Comparison of ENCODE assay signal across 9 mouse cellular contexts in the genomic region with DNA sequence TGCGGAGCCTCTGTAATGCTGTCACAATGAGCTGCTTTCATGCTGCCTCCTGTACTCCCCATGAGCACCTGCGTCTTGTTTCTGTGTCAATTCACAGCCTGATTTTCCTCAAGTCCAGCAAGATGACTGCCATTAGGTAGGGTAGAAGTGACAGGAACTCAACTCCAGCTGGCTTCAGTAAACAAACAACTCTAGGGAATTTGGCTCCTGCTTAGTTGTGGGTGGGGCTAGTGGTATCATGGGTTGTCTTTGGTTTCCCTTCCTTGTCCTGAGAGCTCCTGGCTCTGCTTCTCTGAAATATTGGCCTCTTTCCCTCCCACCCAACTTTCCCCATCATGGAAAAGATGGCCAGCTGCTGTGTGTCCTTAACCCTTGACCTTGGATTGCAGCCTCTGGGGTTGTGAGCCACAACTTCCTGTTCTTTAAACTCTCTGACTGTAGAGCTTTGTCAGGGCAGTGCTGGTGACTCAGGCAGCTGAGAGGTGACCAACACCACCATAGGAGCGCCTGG. TPM values are rescaled to one million over a fixed set of nuclear protein-coding genes. Genes with fewer than 3 reads are reported as not detected.
DNase-seq lines count a peak whose midpoint lies in the region; ATAC-seq lines count a peak whose summit lies in the region.
"Had no signal": no experiment of that assay in that cellular context is flagged by ENCODE, and none has a peak within 500 bp of the region (broad histone marks: within the 10 kb centered on the region; RNA-seq: fewer than 3 reads in every experiment).

No protein-coding gene starts in this region.

- no peak overlapping the region for H3K4me3 ChIP-seq in limb, embryonic 15.5 days
- H3K4me3 ChIP-seq in limb, embryonic 10.5 days, result no peak overlapping the region
- no peak overlapping the region for H3K4me3 ChIP-seq in kidney, embryonic 14.5 days (ENCODE audit: low read length)
- H3K4me3 ChIP-seq: limb, embryonic 13.5 days had no signal

- H3K4me2 ChIP-seq in limb, embryonic 15.5 days, result no peak overlapping the region
- no peak overlapping the region for H3K4me2 ChIP-seq in kidney, embryonic 14.5 days (replicated peaks; ENCODE audit: low read depth, low read length)
- H3K4me2 ChIP-seq: limb, embryonic 13.5 days had no signal

- 0 out of 2 replicates have a peak overlapping the region, but pooled peaks have one; percentile 1 for H3K27ac ChIP-seq in limb, embryonic 15.5 days
- H3K27ac ChIP-seq in limb, embryonic 10.5 days, result no peak overlapping the region
- no peak overlapping the region; the same call in 1 of the 2 replicates for H3K27ac ChIP-seq in kidney, embryonic 14.5 days (ENCODE audit: low read depth, low read length)
- H3K27ac ChIP-seq: limb, embryonic 13.5 days had no signal

- no peaks in the 10 kb centered on the region for H3K27me3 ChIP-seq in limb, embryonic 15.5 days
- H3K27me3 ChIP-seq in limb, embryonic 10.5 days (ENCODE audit: low read depth, poor library complexity, severe bottlenecking), result no peaks in the 10 kb centered on the region
- H3K27me3 ChIP-seq in kidney, embryonic 14.5 days (ENCODE audit: control insufficient read depth, insufficient read depth, low read length), result no peaks in the 10 kb centered on the region
- H3K27me3 ChIP-seq: limb, embryonic 13.5 days had no signal

- 70% methylated on average over 3 of the region's 3 CpGs for WGBS in limb, embryonic 15.5 days
- 61% methylated on average over 3 of the region's 3 CpGs for WGBS in limb, embryonic 10.5 days
- WGBS in kidney, embryonic 14.5 days, result 56% methylated on average over 3 of the region's 3 CpGs

- H3K9me3 ChIP-seq in limb, embryonic 15.5 days, result no peaks in the 10 kb centered on the region
- no peaks in the 10 kb centered on the region for H3K9me3 ChIP-seq in limb, embryonic 10.5 days (replicated peaks)
- no peaks in the 10 kb centered on the region for H3K9me3 ChIP-seq in kidney, embryonic 14.5 days (ENCODE audit: control insufficient read depth, low read length)
- H3K9me3 ChIP-seq: limb, embryonic 13.5 days had no signal

- no peak for ATAC-seq in limb, embryonic 15.5 days (ENCODE audit: insufficient number of reproducible peaks, low FRiP score, low TSS enrichment, low read depth)
- peak; percentile 69 for ATAC-seq in kidney, embryonic 14.5 days (ENCODE audit: low FRiP score, low TSS enrichment)
- ATAC-seq in megakaryocyte, adult 5-6 weeks (ENCODE audit: poor library complexity, severe bottlenecking), result peak; percentile 88
- no peak for ATAC-seq in erythroid progenitor cell, adult 5-6 weeks (replicated peaks; ENCODE audit: low FRiP score, poor library complexity, severe bottlenecking)

- H3K36me3 ChIP-seq in limb, embryonic 15.5 days, result no peaks in the 10 kb centered on the region
- no peaks in the 10 kb centered on the region for H3K36me3 ChIP-seq in limb, embryonic 10.5 days
- H3K36me3 ChIP-seq in kidney, embryonic 14.5 days (ENCODE audit: control insufficient read depth, insufficient read depth, low read length), result no peaks in the 10 kb centered on the region
- H3K36me3 ChIP-seq: limb, embryonic 13.5 days had no signal

- H3K4me1 ChIP-seq in limb, embryonic 15.5 days, result no peaks in the 10 kb centered on the region
- H3K4me1 ChIP-seq in limb, embryonic 10.5 days, result peaks cover 21% of the 10 kb centered on the region
- 0 out of 2 replicates have a peak, but pooled peaks cover 6% of the 10 kb centered on the region for H3K4me1 ChIP-seq in kidney, embryonic 14.5 days (ENCODE audit: control insufficient read depth, insufficient read depth, low read length)

- H3K9ac ChIP-seq in limb, embryonic 15.5 days, result no peak overlapping the region
- H3K9ac ChIP-seq in kidney, embryonic 14.5 days (ENCODE audit: low read depth, low read length), result no peak overlapping the region
- H3K9ac ChIP-seq: limb, embryonic 13.5 days had no signal

- no peak for DNase-seq in limb, embryonic 10.5 days (ENCODE audit: low spot score)
- DNase-seq in cerebellum, adult 11-12 months, result peak; percentile 82
- DNase-seq in heart, adult 9 months (ENCODE audit: low spot score in 2 of 2), result peak; percentile 92 to 93
- no peak for DNase-seq in thymus, postnatal 25 days

RNA-seq across cellular contexts. Expression of gene Grk5, which starts 56.3 kb away (rescaled TPM):
- 1.6 and 2.5 TPM in 2 replicates for polyA plus RNA-seq in limb, embryonic 15.5 days (2015; fragmentation: Nextera tagmentation; extraction: Ambion mirVana)
- polyA plus RNA-seq in limb, embryonic 10.5 days (2016; fragmentation: Nextera tagmentation; extraction: Ambion mirVana), result 1.4 and 1.6 TPM in 2 replicates
- polyA plus RNA-seq in kidney, embryonic 14.5 days (2014; fragmentation: Nextera tagmentation; extraction: Ambion mirVana), result 2.5 and 3.2 TPM in 2 replicates
- total RNA-seq in megakaryocyte, adult 5-6 weeks (2015), result 25.9 and 27.6 TPM in 2 replicates
- 27.7 and 30.7 TPM in 2 replicates for total RNA-seq in megakaryocyte, adult 5-6 weeks (2017)
- total RNA-seq in erythroid progenitor cell, adult 5-6 weeks (2015; ENCODE audit: low replicate concordance), result 2.2 and 2.5 TPM in 2 replicates
- 8.0 and 11.1 TPM in 2 replicates for total RNA-seq in erythroid progenitor cell, adult 5-6 weeks (2017; ENCODE audit: low replicate concordance)

Comparison
In these comparisons a context has a peak if more than half of its experiments do, and no peak if none do; other contexts are left out.
1. ATAC-seq: peak in kidney, embryonic 14.5 days (single experiment) and megakaryocyte, adult 5-6 weeks (single experiment); none in limb, embryonic 15.5 days (single experiment) and erythroid progenitor cell, adult 5-6 weeks (single experiment).
2. DNase-seq: peak in cerebellum, adult 11-12 months (single experiment) and heart, adult 9 months (2 of 2); none in limb, embryonic 10.5 days (single experiment) and thymus, postnatal 25 days (single experiment).